Mouse (Mus musculus) spleen, adult 2 months (tissue): ENCODE data around the gene Sod2. TPM values are rescaled to one million over a fixed set of nuclear protein-coding genes. Genes with fewer than 3 reads are reported as not detected.
"Not testable (repeated sequence)": the region's sequence is repeated elsewhere in the genome, so short reads cannot be mapped to it uniquely, and the experiment has no call there.

ENCODE experiments used
- DNase-seq, 2 experiments: peaks; one replicate each; pipeline versions ENCODE4 v3.0.0 to v3.0.0-alpha.2; 2012 to 2021; ENCODE audit warnings: low spot score in 2 of 2, low read depth in 1 of 2
- H3K27ac ChIP-seq: fragments of 200-500 bp; 2 replicates; pipeline ENCODE4 v1.5.1; 2012; ENCODE audit warnings: low read length, inconsistent platforms; ENCODE audit not compliant: insufficient read depth
- H3K27me3 ChIP-seq: fragments of 200-500 bp; 2 replicates; pipeline ENCODE4 v1.6.1; 2012; ENCODE audit warnings: mild to moderate bottlenecking, moderate library complexity, low read length, inconsistent platforms; ENCODE audit not compliant: control insufficient read depth, insufficient read depth
- H3K36me3 ChIP-seq: fragments of 200-500 bp; 2 replicates; pipeline ENCODE4 v1.6.1; 2012; ENCODE audit warnings: mild to moderate bottlenecking, low read length, inconsistent platforms; ENCODE audit not compliant: control insufficient read depth, insufficient read depth
- H3K4me1 ChIP-seq: fragments of 200-500 bp; 2 replicates; pipeline ENCODE4 v1.6.1; 2011; ENCODE audit warnings: inconsistent platforms; ENCODE audit not compliant: control insufficient read depth, insufficient read depth, insufficient read length
- H3K4me3 ChIP-seq: fragments of 200-500 bp; 2 replicates; pipeline ENCODE4 v1.5.1; 2011; ENCODE audit warnings: mild to moderate bottlenecking, inconsistent platforms; ENCODE audit not compliant: insufficient read depth, insufficient read length; ENCODE audit errors: extremely low read depth
- WGBS: fragments of 180-500 bp; shearing (Covaris S2); methylation state at CpG from one replicate; pipeline ENCODE4 v1.1.7; 2018; 5-methylcytosine and 5-hydroxymethylcytosine counted together
- polyA plus RNA-seq: library from polyadenylated mRNA; depleted of rRNA; stranded (reverse); fragments of >200 nt; gene quantifications from 2 replicates; pipeline ENCODE4 v1.2.3, GENCODE M21; 2012; rRNA removed

Gene Sod2
- polyA plus RNA-seq, 1 experiment = 98.9 TPM

GRCm38 (mm10) chr17:13067864-13068385, 61.3 kb downstream of the Sod2 start:
- WGBS = 89% methylated on average over 1 of the region's 4 CpGs
- not testable (repeated sequence) for H3K27ac ChIP-seq, H3K36me3 ChIP-seq, H3K4me1 ChIP-seq, DNase-seq, H3K27me3 ChIP-seq, H3K4me3 ChIP-seq

- H3K27ac ChIP-seq, DNase-seq, H3K4me1 ChIP-seq, H3K4me3 ChIP-seq, H3K27me3 ChIP-seq, H3K36me3 ChIP-seq: not testable (repeated sequence)
- 12% methylated on average over 4 of the region's 5 CpGs for WGBS
These were observed 62.6 kb downstream of the Sod2 start for GRCm38 (mm10) chr17:13069227-13069626.

Other genes starting within 250 kb of the Sod2 start
- 7.2 and 9.7 TPM in 2 replicates for gene Igf2r, start 237.2 kb upstream of the Sod2 start, polyA plus RNA-seq
- not detected in 2 replicates for gene Mas1, start 138.7 kb upstream of the Sod2 start, polyA plus RNA-seq
- not detected in 2 replicates for gene Mrgprh, start 130.8 kb upstream of the Sod2 start, polyA plus RNA-seq
- gene Pnldc1, start 96.6 kb upstream of the Sod2 start, polyA plus RNA-seq = 0.32 and 0.88 TPM in 2 replicates
- 29.9 and 32.9 TPM in 2 replicates for gene Tcp1, start 91.1 kb upstream of the Sod2 start, polyA plus RNA-seq
- 19.9 and 22.3 TPM in 2 replicates for gene Mrpl18, start 90.5 kb upstream of the Sod2 start, polyA plus RNA-seq
- gene Acat3, start 66.2 kb upstream of the Sod2 start, polyA plus RNA-seq = 0.07 TPM in 1 of 2 replicates, not detected in the other
- gene Acat2, start 46.1 kb upstream of the Sod2 start, polyA plus RNA-seq = 3.5 and 4.6 TPM in 2 replicates
- gene Wtap, start 12.7 kb upstream of the Sod2 start, polyA plus RNA-seq = 11.7 TPM in 2 replicates
- 0.41 and 0.62 TPM in 2 replicates for gene Gpr31b, start 45.5 kb downstream of the Sod2 start, polyA plus RNA-seq
- not detected in 2 replicates for gene Tcp10b, start 54.3 kb downstream of the Sod2 start, polyA plus RNA-seq
- gene Unc93a, start 125.0 kb downstream of the Sod2 start, polyA plus RNA-seq = 0.05 TPM in 1 of 2 replicates, not detected in the other
- not detected in 2 replicates for gene Smok2a, start 214.3 kb downstream of the Sod2 start, polyA plus RNA-seq
- gene Smok2b, start 223.4 kb downstream of the Sod2 start, polyA plus RNA-seq = not detected in 2 replicates